Mouse (Mus musculus): ENCODE data around the gene Trim62. TPM values are rescaled to one million over a fixed set of nuclear protein-coding genes. Genes with fewer than 3 reads are reported as not detected.
A peak's percentile ranks its signal among the peaks of the same experiment; 100 is the strongest.

Gene Trim62
- 0.53 and 1.6 TPM in 2 replicates for polyA plus RNA-seq (2012; ENCODE audit: insufficient read depth, low replicate concordance)

DNA sequence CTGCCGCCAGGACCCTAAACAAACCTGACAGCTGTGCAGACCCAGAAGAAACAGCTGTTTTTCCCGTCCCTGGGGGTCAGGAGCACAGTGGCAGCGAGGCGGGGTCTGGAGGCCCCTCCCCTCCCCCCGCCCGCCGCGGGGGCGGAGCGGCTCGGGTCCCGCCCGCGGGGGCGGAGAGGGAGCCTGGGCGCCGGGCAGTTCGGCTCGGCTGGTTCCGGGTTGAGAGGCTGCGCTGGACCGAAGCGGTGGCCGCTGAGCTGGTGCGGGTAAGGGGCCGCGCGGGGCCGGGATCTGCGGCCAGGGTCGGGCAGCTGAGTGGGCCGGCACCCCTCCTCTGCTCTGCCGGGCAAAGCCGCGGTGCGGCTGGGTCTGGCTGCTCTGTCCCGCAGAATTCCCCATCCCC, at the start of gene Trim62:
TSS of gene Trim62 (plus strand) at position 202 of the 403 bp plus-strand sequence.
- peak within 1 kb of the TSS; percentile 92 for H3K4me3 ChIP-seq (replicated peaks)
- no peaks in the 10 kb centered on the region for H3K36me3 ChIP-seq (replicated peaks; ENCODE audit: low read length)
- H3K4me1 ChIP-seq, result peaks cover 19% of the 10 kb centered on the region
- H3K9me3 ChIP-seq, result peaks cover 5% of the 10 kb centered on the region
- peaks cover 86% of the 10 kb centered on the region for H3K27me3 ChIP-seq (replicated peaks)
- TF ChIP-seq GATA1 (IDR thresholded peaks at IDR 0.05; ENCODE audit: borderline replicate concordance, low read length), result no peak
- no peak for TF ChIP-seq FLI1 (IDR thresholded peaks at IDR 0.05; ENCODE audit: low read length)

DNA sequence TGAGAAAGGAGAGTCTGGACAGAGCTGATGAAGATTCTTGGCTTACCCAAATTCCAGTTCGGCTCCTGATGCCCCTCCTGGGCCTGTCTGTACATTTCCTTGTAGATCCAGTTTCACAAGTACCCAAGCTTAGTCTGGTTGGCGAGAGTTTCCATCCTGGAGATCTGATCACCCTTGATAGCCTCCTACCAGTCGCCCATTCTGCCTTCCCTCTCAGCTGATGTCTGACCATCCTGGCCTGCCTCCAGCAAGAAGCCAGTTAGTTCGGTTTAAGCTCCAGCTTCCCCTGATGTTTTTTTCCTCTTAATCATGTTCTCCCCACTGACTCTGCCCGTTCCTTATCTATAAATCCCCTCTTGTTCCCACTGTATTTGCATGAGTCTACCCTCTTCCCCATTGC, 45.2 kb upstream of the Trim62 start:
- TF ChIP-seq GATA1 (IDR thresholded peaks at IDR 0.05; ENCODE audit: borderline replicate concordance, low read length) (no peak), FLI1 (IDR thresholded peaks at IDR 0.05; ENCODE audit: low read length) (no peak)
- Histone ChIP-seq H3K36me3 (replicated peaks; ENCODE audit: low read length) (no peaks in the 10 kb centered on the region), H3K27me3 (replicated peaks) (peaks cover 64% of the 10 kb centered on the region), H3K9me3 (no peaks in the 10 kb centered on the region), H3K4me3 (replicated peaks) (no peak overlapping the region), H3K4me1 (peaks cover 16% of the 10 kb centered on the region)

DNA sequence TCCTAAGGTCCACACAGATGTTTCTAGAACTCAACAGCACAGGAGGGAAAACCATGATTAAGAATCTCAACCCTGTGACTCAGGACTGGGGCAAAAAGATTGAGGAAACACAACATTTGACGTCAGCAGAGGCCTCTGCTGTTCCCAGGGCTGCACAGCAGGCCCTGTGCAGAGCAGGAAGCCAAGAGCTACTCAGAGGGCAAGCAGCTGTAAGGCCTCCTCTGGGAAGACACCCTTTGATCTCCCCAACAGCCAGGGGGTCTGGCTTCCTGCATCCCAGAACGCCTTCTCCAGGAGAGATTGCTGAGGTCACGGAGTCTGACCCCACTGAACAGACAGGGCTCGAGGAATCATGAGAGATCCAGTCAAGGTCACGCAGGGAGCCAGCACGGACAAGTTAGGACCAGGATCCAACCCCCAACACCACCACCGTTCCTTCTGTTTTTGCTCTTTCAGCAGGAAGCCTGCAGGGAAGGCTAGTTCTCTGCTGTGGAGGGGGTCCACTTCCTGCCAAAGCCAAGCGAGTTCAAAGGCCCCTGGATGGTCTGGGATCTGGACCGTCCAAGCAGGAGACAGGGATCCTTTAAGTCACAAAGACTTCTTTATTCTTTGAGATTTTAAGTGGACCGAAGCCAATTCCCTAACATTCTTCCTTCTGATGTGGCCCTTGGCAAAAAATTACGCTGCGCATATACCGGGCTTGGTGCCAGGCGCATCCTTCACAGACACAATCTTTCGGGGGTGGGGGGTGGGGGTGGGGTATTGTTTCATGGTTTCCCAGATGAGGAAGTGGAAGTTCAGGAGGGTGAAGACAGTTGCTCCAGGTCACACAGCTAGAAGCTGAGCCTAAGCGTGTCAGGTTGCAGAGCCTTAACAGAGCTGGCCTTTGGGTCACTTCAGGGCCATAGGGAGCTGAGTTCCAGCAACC, 43.3 kb upstream of the Trim62 start:
- Histone ChIP-seq H3K4me1 (peaks cover 16% of the 10 kb centered on the region), H3K4me3 (replicated peaks) (no peak overlapping the region), H3K9me3 (no peaks in the 10 kb centered on the region), H3K36me3 (replicated peaks; ENCODE audit: low read length) (no peaks in the 10 kb centered on the region), H3K27me3 (replicated peaks) (peaks cover 75% of the 10 kb centered on the region)
- no peak for TF ChIP-seq GATA1 (IDR thresholded peaks at IDR 0.05; ENCODE audit: borderline replicate concordance, low read length)
- no peak for TF ChIP-seq FLI1 (IDR thresholded peaks at IDR 0.05; ENCODE audit: low read length)

DNA sequence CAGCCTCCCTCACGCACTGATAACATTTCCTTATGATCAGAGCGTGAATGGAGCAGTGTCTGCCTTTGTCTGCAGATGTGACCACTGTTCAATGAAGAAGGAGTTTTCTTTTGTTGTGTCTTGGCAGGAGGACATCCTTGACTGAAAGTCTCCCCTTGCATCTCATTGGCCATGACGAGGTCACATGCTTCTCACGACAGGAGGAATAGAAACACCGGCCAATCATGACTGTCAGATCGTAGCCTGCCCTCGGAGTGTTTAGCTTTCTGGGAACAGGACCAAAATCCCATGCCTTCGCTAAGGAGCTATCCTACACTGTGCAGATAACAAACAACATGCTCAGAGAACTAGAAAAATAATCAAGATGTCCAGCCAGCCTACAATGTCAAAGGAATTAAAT, 42.1 kb upstream of the Trim62 start:
- Histone ChIP-seq H3K4me1 (peaks cover 16% of the 10 kb centered on the region), H3K9me3 (no peaks in the 10 kb centered on the region), H3K4me3 (replicated peaks) (no peak overlapping the region), H3K27me3 (replicated peaks) (peaks cover 81% of the 10 kb centered on the region), H3K36me3 (replicated peaks; ENCODE audit: low read length) (no peaks in the 10 kb centered on the region)
- TF ChIP-seq GATA1 (IDR thresholded peaks at IDR 0.05; ENCODE audit: borderline replicate concordance, low read length) (no peak), FLI1 (IDR thresholded peaks at IDR 0.05; ENCODE audit: low read length) (no peak)

DNA sequence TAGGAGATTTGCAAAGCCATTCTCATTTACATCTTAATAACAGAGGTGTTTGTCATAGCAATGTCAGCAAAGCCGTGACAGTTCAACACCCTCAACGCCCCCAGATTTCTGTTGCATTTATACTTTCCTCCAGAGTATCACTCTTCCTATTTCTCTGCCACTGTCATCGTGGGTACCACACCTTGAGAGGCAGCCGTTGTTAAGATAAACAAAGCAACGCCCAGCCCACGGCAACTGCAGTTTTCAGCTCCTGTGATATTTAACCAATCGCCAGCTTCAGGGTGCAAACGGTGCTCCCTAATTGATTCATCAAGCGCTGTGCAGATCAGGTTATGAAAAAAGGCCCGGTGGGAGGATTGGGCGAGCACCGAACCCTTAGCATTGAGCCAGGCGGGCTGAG, 38.8 kb upstream of the Trim62 start:
- Histone ChIP-seq H3K36me3 (replicated peaks; ENCODE audit: low read length) (no peaks in the 10 kb centered on the region), H3K4me1 (peaks cover 14% of the 10 kb centered on the region), H3K27me3 (replicated peaks) (peaks cover 75% of the 10 kb centered on the region), H3K9me3 (no peaks in the 10 kb centered on the region), H3K4me3 (replicated peaks) (no peak overlapping the region)
- TF ChIP-seq GATA1 (IDR thresholded peaks at IDR 0.05; ENCODE audit: borderline replicate concordance, low read length) (no peak), FLI1 (IDR thresholded peaks at IDR 0.05; ENCODE audit: low read length) (no peak)

DNA sequence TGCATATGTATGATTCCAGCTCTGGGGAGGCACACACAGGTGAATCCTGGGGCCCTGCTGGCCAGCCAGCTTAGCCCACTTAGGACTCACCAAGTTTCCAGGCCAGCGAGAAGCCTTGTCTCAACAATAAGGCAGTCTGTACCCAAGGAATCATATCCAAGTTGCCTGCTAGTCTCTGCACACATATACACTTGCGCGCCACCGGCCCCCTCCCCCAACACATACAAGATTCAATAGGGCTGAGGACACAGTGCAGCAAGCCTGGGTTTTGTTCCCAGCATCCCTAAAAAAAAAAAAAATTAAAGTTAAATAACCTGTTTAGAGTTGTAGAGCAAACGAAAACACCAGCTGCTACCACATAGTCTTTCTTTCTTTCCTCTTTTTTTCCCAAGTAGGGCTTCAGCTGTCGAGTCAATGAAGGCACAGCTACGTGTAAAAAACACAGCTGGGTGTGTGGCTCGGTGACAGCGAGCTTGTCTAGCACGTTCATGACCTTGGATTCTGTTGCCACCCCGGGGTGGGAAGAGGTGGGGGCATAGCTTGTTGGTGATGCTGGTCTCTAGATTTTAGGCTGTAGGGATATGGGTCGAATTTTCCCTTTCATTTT, 37.9 kb upstream of the Trim62 start:
- Histone ChIP-seq H3K4me3 (replicated peaks) (no peak overlapping the region), H3K4me1 (peaks cover 14% of the 10 kb centered on the region), H3K36me3 (replicated peaks; ENCODE audit: low read length) (no peaks in the 10 kb centered on the region), H3K9me3 (no peaks in the 10 kb centered on the region), H3K27me3 (replicated peaks) (peaks cover 73% of the 10 kb centered on the region)
- TF ChIP-seq GATA1 (IDR thresholded peaks at IDR 0.05; ENCODE audit: borderline replicate concordance, low read length) (no peak), FLI1 (IDR thresholded peaks at IDR 0.05; ENCODE audit: low read length) (no peak)

DNA sequence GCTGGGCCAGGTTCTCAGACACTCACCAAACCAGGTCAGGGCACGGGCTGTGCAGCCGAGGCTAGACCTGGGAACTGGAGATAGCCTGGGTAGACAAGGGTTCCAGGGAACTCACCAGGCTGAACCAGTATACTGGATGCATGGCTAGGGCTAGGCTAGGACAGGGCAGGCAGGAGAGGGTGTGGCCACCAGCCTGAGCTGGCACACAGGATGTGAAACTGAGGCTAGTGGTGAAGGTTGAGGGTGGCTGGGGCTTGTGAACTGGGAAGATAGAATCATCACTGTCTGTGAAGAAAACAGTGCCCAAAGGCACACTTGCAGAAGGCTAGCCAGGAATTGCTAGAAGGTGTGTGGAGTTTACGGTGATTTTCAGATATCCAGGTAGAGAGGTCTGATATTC, 34.4 kb upstream of the Trim62 start:
- TF ChIP-seq GATA1 (IDR thresholded peaks at IDR 0.05; ENCODE audit: borderline replicate concordance, low read length) (0 out of 3 replicates have a peak, but pooled peaks have one; percentile 23), FLI1 (IDR thresholded peaks at IDR 0.05; ENCODE audit: low read length) (no peak)
- H3K27me3 ChIP-seq (replicated peaks), result peaks cover 59% of the 10 kb centered on the region
- peaks cover 7% of the 10 kb centered on the region; the same call in 1 of the 2 replicates for H3K4me1 ChIP-seq
- peak overlapping the region; percentile 18 for H3K4me3 ChIP-seq (replicated peaks)
- no peaks in the 10 kb centered on the region for H3K36me3 ChIP-seq (replicated peaks; ENCODE audit: low read length)
- H3K9me3 ChIP-seq, result no peaks in the 10 kb centered on the region; the same call in 1 of the 2 replicates

DNA sequence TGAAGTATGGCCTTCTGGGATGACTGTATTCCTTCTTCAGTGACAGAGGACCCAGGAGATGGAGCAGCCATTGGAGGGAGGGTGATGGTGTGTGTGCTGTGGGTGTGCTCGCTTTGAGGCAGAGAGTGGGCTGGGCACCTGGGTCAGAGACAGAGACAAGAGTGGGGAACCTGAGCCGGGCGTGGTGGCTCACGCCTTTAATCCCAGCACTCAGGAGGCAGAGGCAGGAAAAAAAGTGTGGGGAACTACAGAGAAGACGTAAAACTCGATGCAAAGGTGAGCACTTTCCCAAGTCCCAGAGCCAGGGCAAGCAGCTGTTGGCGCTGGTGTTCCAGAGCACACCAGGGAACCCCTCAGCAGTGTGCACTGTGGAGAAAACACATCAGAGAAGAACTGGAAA, 33.7 kb upstream of the Trim62 start:
- Histone ChIP-seq H3K9me3 (peaks cover 5% of the 10 kb centered on the region), H3K4me1 (peaks cover 6% of the 10 kb centered on the region; the same call in 1 of the 2 replicates), H3K36me3 (replicated peaks; ENCODE audit: low read length) (no peaks in the 10 kb centered on the region), H3K4me3 (replicated peaks) (no peak overlapping the region), H3K27me3 (replicated peaks) (peaks cover 54% of the 10 kb centered on the region)
- TF ChIP-seq FLI1 (IDR thresholded peaks at IDR 0.05; ENCODE audit: low read length) (no peak), GATA1 (IDR thresholded peaks at IDR 0.05; ENCODE audit: borderline replicate concordance, low read length) (no peak)

DNA sequence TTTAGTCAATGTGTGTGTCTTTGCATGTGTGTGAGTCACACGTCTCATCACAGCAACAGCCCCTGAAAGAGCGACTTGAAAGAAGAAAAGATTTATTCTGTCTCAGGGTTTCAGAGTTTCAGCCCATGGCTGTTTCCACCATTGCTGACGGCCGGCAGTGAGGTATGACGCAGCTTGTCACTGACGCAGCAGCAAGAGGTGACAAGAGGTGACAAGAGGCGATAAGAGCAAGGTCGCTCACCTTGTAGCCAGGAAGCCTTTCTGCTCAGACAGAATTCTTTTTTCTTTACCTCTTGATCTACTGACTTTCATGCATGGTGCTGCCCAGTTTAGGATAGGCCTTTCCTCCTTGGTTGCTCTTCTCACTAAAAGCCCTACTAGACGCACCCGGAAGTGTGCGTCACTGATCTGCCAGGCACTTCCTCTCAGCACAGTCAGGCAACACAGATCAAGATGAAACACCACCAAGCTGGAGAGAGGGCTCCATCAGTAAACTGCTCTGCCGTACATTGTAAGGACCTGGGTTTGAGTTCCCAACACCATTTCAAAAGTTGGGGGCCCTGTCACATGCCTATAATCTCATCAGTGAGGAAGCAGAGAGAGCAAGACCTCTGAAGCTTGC, 31.0 kb upstream of the Trim62 start:
- peaks cover 7% of the 10 kb centered on the region; the same call in 1 of the 2 replicates for H3K4me1 ChIP-seq
- peaks cover 8% of the 10 kb centered on the region for H3K9me3 ChIP-seq
- no peaks in the 10 kb centered on the region for H3K36me3 ChIP-seq (replicated peaks; ENCODE audit: low read length)
- peaks cover 45% of the 10 kb centered on the region for H3K27me3 ChIP-seq (replicated peaks)
- TF ChIP-seq GATA1 (IDR thresholded peaks at IDR 0.05; ENCODE audit: borderline replicate concordance, low read length) (no peak), FLI1 (IDR thresholded peaks at IDR 0.05; ENCODE audit: low read length) (no peak)
- no peak overlapping the region for H3K4me3 ChIP-seq (replicated peaks)
